Mouse (Mus musculus): ENCODE measurements around the gene Gpr19. TPM values are rescaled to one million over a fixed set of nuclear protein-coding genes. Genes with fewer than 3 reads are reported as not detected.

Gene Gpr19
- total RNA-seq, 2 experiments from 2014 or later = 4.0 to 4.1 TPM

DNA sequence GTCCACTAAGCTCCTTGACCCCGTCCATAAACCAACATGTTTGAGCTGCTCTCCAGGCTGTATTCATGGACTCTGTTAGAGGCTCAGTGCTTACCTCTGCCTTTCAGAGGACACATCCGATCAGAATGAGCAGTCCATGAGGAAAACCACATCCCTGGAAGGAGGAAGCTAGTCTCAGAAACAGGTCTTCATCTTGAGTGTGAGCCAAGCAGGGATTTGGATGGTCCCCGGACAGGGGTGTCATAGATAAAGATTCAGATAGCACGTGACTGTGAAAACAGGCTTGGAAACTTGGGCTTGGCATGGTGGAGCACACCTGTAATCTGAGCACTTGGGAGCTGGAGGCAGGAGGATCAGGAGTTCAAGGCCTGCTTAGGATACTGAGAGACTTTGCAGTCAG, 31.5 kb upstream of the Gpr19 start:
- no peak overlapping the region for H3K27ac ChIP-seq
- no peak for DNase-seq
- intact Hi-C loops (cut with DNase I) = loop anchor here (5.0 to 10.0 kb wide), 2 partner anchors 33 to 285 kb away; partner anchors contain the start of gene Gpr19
- no peak overlapping the region for H3K4me3 ChIP-seq
- no peak for TF ChIP-seq CTCF (IDR thresholded peaks at IDR 0.05)

DNA sequence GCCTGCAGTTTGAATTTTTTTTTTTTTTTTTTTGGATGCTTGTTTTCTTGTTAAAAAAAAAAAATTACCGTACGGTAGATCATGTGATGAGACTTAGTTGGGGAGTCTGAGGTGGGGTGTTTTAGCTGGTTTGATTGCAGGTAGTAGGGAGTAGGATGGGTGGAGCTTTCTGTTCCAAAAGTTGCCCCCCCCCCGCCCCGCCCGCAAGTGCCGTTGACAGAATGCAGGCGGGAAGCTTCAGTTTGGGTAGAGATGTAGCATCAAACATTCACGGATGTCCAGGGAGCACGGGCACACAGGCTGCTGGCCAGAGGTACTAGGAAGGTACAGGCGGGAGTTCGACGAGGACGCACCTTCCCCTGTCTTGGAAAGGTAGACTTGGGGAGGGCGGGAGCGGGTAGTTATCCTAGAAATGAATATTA, 30.5 kb upstream of the Gpr19 start:
- no peak for TF ChIP-seq CTCF (IDR thresholded peaks at IDR 0.05)
- intact Hi-C loops (cut with DNase I) = loop anchor here (10.0 kb wide), 1 partner anchor 284 kb away; no protein-coding TSS in a partner anchor
- H3K4me3 ChIP-seq = peak overlapping the region; percentile 95
- H3K27ac ChIP-seq = peak overlapping the region; percentile 96
- DNase-seq = no peak

DNA sequence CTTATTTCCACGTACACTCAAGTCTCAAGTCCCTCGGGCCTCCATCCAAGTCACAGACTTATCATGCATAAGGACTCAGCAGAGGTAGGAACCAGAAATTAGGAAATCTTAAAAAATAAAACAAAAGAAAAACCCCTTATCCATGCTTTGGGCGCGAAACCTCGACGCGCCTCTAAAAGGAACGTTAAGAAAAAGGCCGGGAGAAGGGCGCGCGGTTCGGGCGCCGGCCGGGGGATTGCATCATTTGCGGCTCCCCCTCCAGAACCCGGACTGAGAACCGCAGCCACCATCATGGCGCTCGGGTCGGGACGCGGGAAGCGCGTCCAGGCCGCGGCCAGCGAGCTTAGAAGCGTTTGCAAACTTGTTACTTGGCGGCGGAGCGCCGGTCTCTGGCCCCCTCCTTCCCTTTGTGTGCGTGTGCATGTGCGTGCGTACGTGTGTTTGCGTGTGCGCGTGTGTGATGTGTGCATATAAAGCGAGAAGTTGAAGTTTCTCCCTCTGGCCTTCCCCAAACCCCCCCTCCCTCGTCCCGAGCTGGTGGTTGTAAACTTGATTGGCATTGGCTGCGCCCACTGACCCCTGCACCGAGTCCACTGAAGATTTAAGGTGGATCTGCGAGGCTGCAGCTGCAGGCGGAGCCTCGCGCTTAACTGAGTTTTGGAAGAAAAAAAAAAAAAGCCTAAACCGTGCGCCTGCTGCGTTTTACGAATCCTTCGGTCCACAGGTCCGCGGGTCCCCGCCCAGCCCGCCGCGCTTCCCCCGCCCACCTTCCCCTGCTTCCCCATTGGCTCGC, 29.9 kb upstream of the Gpr19 start:
- intact Hi-C loops (cut with DNase I) = loop anchor here (10.0 kb wide), 1 partner anchor 283 kb away; no protein-coding TSS in a partner anchor

DNA sequence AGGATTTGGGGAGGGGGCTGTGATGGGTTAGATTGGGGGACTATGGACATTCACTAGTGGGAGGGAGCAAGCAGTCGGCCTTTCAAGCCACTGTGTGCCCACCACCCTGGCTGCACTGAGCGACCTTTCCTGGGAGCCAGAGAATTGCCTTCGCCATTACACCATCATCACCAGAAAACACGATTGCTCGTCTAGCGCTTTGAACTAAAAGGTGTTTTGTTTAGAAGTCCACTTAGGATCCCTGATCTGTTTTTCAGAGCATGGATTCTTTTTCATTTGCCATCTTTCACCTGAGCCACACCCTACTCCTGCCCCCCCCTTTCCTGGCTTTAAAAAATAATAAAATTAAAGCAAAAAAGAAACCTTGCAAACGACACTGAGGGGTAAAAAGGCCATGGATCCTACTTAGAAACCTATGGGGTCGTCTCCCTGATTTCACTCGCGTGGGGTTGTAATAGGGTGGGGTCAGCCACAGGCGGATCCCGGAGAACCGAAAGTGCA, 29.3 kb upstream of the Gpr19 start:
- DNase-seq = no peak
- H3K4me3 ChIP-seq = peak overlapping the region; percentile 95
- no peak for TF ChIP-seq CTCF (IDR thresholded peaks at IDR 0.05)
- intact Hi-C loops (cut with DNase I) = loop anchor here (10.0 kb wide), 1 partner anchor 283 kb away; no protein-coding TSS in a partner anchor
- H3K27ac ChIP-seq = peak overlapping the region; percentile 96

More for the DNA sequence above, 29.9 kb upstream of the Gpr19 start:
- peak overlapping the region; percentile 95 for H3K4me3 ChIP-seq
- peak; percentile 85 for DNase-seq
- TF ChIP-seq CTCF (IDR thresholded peaks at IDR 0.05) = no peak
- H3K27ac ChIP-seq = peak overlapping the region; percentile 96

DNA sequence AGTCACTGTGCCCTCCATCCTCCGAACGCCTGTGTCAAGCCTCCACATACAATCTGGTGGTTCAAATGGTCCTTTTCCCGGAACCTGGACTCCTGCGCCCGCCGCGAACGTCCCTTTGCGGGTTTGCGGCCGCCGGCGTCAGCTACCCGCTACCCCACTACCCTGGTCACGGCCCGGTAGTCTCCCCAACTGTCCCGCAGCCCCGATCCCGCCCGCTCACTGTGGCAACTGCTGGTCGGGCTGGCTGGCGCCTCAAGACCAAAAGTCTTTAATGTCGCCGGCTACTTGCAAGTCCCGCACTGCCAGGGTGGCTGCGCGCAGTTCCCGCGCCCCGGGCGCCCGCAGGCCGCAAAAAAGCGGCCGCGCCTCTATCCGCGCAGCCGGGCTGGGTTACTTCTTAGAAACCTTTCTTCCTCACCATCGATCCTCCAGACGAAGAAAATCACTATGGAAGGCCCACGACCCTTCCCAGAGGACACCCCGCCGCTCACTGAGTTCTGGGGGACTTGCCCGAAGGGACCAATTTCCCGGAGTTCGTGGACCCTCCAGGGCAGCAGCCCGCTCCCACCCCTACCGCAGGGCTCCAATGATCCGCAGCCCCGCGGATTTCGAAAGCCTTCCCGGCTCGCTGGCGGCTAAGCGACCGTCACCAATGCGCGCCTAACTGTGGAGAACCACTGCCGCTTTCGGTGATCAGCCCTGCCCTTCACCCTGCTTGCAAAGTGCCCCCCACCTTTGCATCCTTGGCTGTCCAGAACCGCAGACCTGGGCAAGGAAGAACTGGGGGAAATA, 28.6 kb upstream of the Gpr19 start:
- TF ChIP-seq CTCF (IDR thresholded peaks at IDR 0.05) = no peak
- Histone ChIP-seq H3K4me3 (peak overlapping the region; percentile 95), H3K27ac (peak overlapping the region; percentile 96)
- intact Hi-C loops (cut with DNase I) = loop anchor here (10.0 kb wide), 1 partner anchor 282 kb away; no protein-coding TSS in a partner anchor
- peak; percentile 77 for DNase-seq

DNA sequence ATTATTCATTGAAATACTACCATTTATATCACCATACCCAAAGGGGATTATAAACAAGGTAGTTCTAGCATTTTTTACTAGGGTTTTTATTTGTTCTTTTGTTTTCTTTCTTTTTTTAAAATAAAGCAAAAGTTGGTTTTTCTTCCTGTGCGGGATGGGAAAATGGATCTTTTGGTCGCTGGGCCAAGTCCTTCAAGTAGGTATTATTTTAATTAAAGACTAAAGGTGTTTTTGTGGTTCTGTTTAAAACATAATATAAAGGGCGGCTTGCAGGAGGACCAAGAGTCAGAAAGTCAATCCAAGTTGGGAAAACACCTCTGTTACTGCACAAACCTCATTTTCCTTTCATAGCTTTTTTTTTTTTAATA, 27.9 kb upstream of the Gpr19 start:
- Histone ChIP-seq H3K27ac (peak overlapping the region; percentile 96), H3K4me3 (peak overlapping the region; percentile 95)
- no peak for DNase-seq
- intact Hi-C loops (cut with DNase I) = loop anchor here (10.0 kb wide), 1 partner anchor 282 kb away; no protein-coding TSS in a partner anchor
- no peak for TF ChIP-seq CTCF (IDR thresholded peaks at IDR 0.05)

DNA sequence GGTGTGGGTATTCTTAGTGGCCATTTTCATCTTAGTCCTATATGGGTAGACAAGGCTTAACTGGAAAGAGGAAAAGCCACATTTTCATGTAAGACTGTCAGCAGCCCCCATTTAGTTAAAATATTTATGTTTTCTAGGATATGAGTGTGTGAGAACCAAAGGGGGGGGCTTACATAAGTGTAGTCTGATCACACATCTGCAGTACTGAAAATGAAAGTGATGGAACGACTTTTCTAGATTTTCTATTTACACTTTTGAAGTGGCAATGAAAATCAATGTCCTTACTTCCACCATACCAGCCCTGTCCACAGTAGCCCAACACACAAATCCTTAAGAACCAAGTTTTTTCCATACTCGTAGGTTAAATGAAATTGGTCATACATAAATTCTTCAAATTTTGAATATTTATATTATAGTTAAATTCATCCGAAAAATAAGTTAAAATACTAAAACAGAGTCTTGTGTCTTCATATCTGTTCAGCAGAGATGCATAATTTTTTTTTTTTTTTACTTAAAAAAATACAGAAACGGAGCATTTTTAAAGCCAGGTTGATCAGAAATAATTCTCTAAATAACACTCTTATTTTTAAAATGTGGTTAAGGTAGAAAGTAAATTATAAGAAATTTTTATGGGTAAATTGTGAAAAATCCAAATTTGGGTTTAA, 27.4 kb upstream of the Gpr19 start:
- Histone ChIP-seq H3K4me3 (peak overlapping the region; percentile 95; the same call in 1 of the 2 replicates), H3K27ac (peak overlapping the region; percentile 96; the same call in 1 of the 2 replicates)
- intact Hi-C loops (cut with DNase I) = loop anchor here (10.0 kb wide), 1 partner anchor 281 kb away; no protein-coding TSS in a partner anchor
- no peak for DNase-seq
- no peak for TF ChIP-seq CTCF (IDR thresholded peaks at IDR 0.05)

DNA sequence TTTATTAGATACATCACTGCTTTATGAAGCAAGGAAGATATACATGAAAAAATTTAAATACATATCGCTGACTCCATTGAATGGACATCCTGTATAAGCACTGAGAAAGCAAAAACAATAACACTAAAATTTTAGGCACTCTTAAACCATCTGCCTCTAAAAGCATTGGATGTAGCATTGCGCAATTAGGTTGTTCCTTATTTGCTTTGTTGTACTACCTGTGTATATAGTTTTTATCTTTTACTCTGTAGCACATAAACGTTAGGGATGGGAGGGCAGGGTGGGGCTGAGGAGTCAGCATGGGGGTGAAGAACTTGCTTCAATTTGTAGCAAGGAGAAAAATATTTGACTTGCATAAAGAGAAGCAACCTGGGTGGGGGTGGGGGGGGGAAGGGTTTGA, 25.9 kb upstream of the Gpr19 start:
- Histone ChIP-seq H3K4me3 (peak overlapping the region; percentile 88), H3K27ac (no peak overlapping the region)
- no peak for DNase-seq
- no peak for TF ChIP-seq CTCF (IDR thresholded peaks at IDR 0.05)
- intact Hi-C loops (cut with DNase I) = loop anchor here (10.0 kb wide), 1 partner anchor 279 kb away; no protein-coding TSS in a partner anchor

DNA sequence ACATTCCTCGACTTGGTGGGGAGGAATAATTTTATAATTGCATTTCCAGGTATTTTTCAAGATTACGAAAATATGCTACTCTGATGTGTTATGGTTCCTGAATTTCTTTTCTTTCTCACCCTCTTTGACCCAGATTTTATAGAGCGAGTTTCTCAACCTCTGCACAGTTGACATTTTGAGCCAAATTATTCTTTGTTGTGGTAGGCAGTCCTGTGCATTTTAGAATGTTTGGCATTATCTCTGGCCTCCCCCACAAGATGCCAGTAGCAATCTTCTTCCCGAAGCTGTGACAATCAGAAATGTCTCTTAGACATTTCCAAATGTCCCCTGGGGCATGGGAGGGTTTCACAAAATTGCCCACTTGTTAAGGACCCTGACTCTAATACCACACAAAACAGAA, 25.3 kb upstream of the Gpr19 start:
- intact Hi-C loops (cut with DNase I) = loop anchor here (10.0 kb wide), 1 partner anchor 279 kb away; no protein-coding TSS in a partner anchor
- no peak for TF ChIP-seq CTCF (IDR thresholded peaks at IDR 0.05)
- H3K27ac ChIP-seq = peak overlapping the region; percentile 100; the same call in 1 of the 2 replicates
- H3K4me3 ChIP-seq = peak overlapping the region; percentile 88
- DNase-seq = no peak

DNA sequence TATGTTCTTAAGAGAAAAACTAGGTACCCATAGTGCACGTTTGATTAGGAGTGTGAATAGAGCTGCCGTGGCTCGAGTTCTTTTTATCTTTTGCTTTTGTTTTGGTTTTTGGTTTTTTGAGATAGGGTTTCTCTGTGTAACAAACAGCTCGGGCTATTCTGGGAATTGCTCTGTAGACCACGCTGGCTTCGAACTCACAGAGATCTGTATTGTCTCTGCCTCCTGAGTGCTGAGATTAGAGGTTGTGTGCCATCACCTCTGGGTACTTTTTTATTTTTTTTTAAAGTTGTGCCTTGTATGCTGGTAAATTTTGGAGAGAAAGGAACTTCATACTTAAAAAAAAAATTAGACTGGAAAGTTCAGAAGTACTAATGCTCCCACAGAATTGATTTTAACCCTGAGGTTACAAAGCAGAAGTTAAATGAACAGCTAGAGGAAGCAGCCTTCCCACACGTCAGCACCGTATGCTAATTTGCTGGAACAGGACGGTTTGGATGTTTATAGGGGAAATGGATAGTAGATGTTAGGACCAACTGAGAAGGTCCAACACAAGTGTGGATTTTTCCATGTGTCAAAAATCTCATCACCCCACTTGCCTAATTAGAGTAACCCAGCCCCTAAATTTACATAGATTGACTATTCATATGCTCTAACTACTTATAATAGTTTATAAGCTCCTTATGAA, 24.3 kb upstream of the Gpr19 start:
- intact Hi-C loops (cut with DNase I) = loop anchor here (10.0 kb wide), 1 partner anchor 278 kb away; no protein-coding TSS in a partner anchor
- H3K27ac ChIP-seq = peak overlapping the region; percentile 100
- peak overlapping the region; percentile 88 for H3K4me3 ChIP-seq
- TF ChIP-seq CTCF (IDR thresholded peaks at IDR 0.05) = no peak
- DNase-seq = no peak
